Mouse (Mus musculus): ENCODE measurements around the gene Ypel5. TPM values are rescaled to one million over a fixed set of nuclear protein-coding genes. Genes with fewer than 3 reads are reported as not detected.

Gene Ypel5
- polyA plus RNA-seq (2015; fragmentation: Nextera tagmentation; extraction: Ambion mirVana): 78.9 and 82.9 TPM in 2 replicates

GRCm38 (mm10) chr17:72836158-72837115, at the start of gene Ypel5:
Gene Ypel5 (plus strand): TSS chr17:72836453.

Other genes starting within 250 kb of the Ypel5 start
- not detected in 2 replicates for gene Alk, start 231.8 kb upstream of the Ypel5 start, polyA plus RNA-seq (2015; fragmentation: Nextera tagmentation; extraction: Ambion mirVana)
- 7.2 and 10.0 TPM in 2 replicates for gene Lbh, start 81.9 kb downstream of the Ypel5 start, polyA plus RNA-seq (2015; fragmentation: Nextera tagmentation; extraction: Ambion mirVana)

Data from spleen, postnatal 0 days (tissue).